ENCODE assay signal across 30 mouse cellular contexts in the genomic region with DNA sequence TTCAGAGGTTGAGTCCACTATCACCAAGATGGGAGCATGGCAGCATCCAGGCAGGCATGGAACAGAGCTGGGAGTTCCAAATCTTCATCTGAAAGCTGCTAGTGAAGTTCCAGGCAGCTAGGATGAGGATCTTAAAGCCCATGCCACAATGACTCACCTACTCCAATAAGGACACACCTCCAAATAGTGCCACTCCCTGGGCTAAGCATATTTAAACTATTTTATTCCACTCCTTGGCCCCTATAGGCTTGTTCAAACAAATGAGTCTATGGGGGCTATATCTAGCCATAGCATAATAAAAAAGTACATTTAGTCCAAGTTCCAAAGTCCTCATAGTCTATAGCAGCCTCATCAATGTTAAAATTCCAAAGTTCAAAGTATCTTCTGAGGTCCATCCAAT. TPM values are rescaled to one million over a fixed set of nuclear protein-coding genes. Genes with fewer than 3 reads are reported as not detected.
"Had no signal": no experiment of that assay in that cellular context is flagged by ENCODE, and none has a peak within 500 bp of the region (broad histone marks: within the 10 kb centered on the region; RNA-seq: fewer than 3 reads in every experiment).

No protein-coding gene starts in this region.

- H3K4me3 ChIP-seq: layer of hippocampus, adult 2 months; limb, embryonic 10.5 days; limb, embryonic 13.5 days had no signal

- H3K4me1 ChIP-seq: limb, embryonic 10.5 days; limb, embryonic 13.5 days had no signal

- H3K36me3 ChIP-seq: limb, embryonic 10.5 days; limb, embryonic 13.5 days had no signal

- ATAC-seq: liver, postnatal 0 days had no signal

- H3K27ac ChIP-seq: kidney, postnatal 0 days; layer of hippocampus, adult 2 months; limb, embryonic 10.5 days; limb, embryonic 13.5 days; liver, embryonic 14.5 days had no signal

- H3K4me2 ChIP-seq: limb, embryonic 13.5 days; lung, embryonic 14.5 days; midbrain, embryonic 11.5 days had no signal

- H3K9me3 ChIP-seq: limb, embryonic 10.5 days; limb, embryonic 13.5 days had no signal

- H3K9ac ChIP-seq: limb, embryonic 13.5 days; liver, embryonic 14.5 days; liver, postnatal 0 days; lung, embryonic 14.5 days had no signal

- H3K27me3 ChIP-seq: limb, embryonic 13.5 days had no signal

- DNase-seq: kidney, adult 11 months; kidney, adult 8-10 months; kidney, postnatal 25 days; layer of hippocampus, adult 9-11 months; liver; liver, postnatal 0 days; lung, embryonic 14.5 days; lung, postnatal 10 days; lung, postnatal 36 days; midbrain, embryonic 14.5 days; right cerebral cortex, postnatal 25 days; thymus, adult 18-20 months; thymus, postnatal 36 days had no signal

RNA-seq across cellular contexts. Expression of a gene that starts 45.4 kb away (rescaled TPM):
- total RNA-seq: layer of hippocampus, adult 2 months; layer of hippocampus, postnatal 25 days; left cerebral cortex, adult 18-20 months; left cerebral cortex, postnatal 25 days; megakaryocyte progenitor cell, adult 5-6 weeks; megakaryocyte-erythroid progenitor cell, adult 5-6 weeks; midbrain, postnatal 0 days had no signal
- polyA plus RNA-seq: kidney, postnatal 0 days; large intestine, adult 2 months; limb, embryonic 10.5 days; limb, embryonic 13.5 days; liver, embryonic 14.5 days; liver, postnatal 0 days; lung, embryonic 14.5 days; midbrain, embryonic 11.5 days; midbrain, embryonic 14.5 days; midbrain, postnatal 0 days; neural tube, embryonic 11.5 days; neural tube, embryonic 14.5 days; spleen, adult 2 months; urinary bladder, adult 2 months had no signal
